Mouse (Mus musculus) C2C12 (cell line): ENCODE measurements at regions not wholly inside any gene's neighbourhood (a gene's known extent, or its start where the extent isn't known, plus 50 kb on each side); places are given as distances from the start of the nearest gene placed in this dataset.

Experiments used
- H3K27me3 ChIP-seq: one replicate; pipeline ENCODE4 v1.6.1; 2011; ENCODE audit not compliant: control insufficient read depth, insufficient read depth, insufficient read length
- H3K36me3 ChIP-seq: one replicate; pipeline ENCODE4 v1.6.1; 2011; ENCODE audit not compliant: control insufficient read depth, insufficient read depth
- H3K4me3 ChIP-seq: one replicate; pipeline ENCODE4 v1.5.1; 2011; ENCODE audit warnings: mild to moderate bottlenecking, control low read depth; ENCODE audit not compliant: poor library complexity, insufficient read depth, severe bottlenecking
- H3K79me2 ChIP-seq: one replicate; pipeline ENCODE4 v1.6.1; 2011; ENCODE audit not compliant: control insufficient read depth, insufficient read depth
- H3K79me3 ChIP-seq: one replicate; pipeline ENCODE4 v1.6.1; 2011; ENCODE audit warnings: low read depth, control low read depth
- H3ac ChIP-seq: one replicate; pipeline ENCODE3; 2011; ENCODE audit warnings: low read depth; ENCODE audit not compliant: control insufficient read depth, insufficient read length
- CEBPB ChIP-seq: IDR thresholded peaks from one replicate; pipeline ENCODE4 v1.6.1; 2011; ENCODE audit warnings: low read depth, mild to moderate bottlenecking, control low read depth, moderate library complexity
- CTCF ChIP-seq: IDR thresholded peaks from one replicate; pipeline ENCODE4 v1.5.1; 2011; ENCODE audit not compliant: control insufficient read depth, insufficient read depth, insufficient read length
- FOSL1 ChIP-seq: IDR thresholded peaks from one replicate; pipeline ENCODE4 v1.8.0; 2011; ENCODE audit warnings: mild to moderate bottlenecking, low read length; ENCODE audit not compliant: poor library complexity, insufficient read depth, severe bottlenecking
- MAX ChIP-seq: IDR thresholded peaks from one replicate; pipeline ENCODE4 v1.6.1; 2011; ENCODE audit warnings: mild to moderate bottlenecking, control low read depth
- MYOD1 ChIP-seq: IDR thresholded peaks from one replicate; pipeline ENCODE4 v1.6.1; 2011; ENCODE audit warnings: low read depth; ENCODE audit not compliant: control insufficient read depth, insufficient read length
- MYOG ChIP-seq: IDR thresholded peaks from one replicate; pipeline ENCODE4 v1.6.1; 2011; ENCODE audit not compliant: control insufficient read depth, insufficient read length; ENCODE audit errors: extremely low read depth
- USF1 ChIP-seq: IDR thresholded peaks from one replicate; pipeline ENCODE4 v1.6.1; 2011; ENCODE audit warnings: low read depth, mild to moderate bottlenecking, control low read depth, moderate library complexity

DNA sequence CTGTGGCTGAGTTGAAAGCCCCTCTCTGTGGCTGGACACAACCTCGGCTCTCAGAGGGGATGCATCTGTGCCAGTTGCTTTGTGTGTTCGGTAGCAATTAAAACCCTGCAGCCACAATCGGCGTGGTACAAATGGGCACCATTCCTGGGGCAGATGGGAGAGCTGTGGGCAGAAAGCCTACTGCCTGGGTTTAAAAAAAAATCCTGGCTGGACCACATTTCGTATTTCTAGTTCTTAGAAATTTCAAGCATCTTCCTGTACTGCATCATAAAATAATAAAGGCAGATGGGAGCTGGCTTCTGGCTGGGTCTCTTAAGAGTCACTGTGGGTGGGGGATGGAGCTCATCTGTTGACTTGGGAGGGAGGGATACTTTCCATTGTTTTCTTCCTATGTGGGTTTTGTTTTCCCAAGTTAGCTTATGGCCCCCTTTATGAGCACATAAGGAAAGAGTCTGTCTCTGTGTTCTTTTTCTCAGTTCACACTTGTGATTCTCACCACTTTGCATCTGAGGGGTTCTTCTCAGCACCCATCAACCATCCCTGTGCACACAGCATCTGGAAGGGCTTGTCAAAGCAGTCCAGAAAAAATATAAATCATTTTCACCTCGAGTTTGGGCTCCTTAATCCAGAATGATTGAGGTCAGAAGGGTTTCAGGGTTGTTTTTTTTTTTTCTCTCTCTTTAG, 80.5 kb upstream of the Pum3 start:
- no peak for TF ChIP-seq CEBPB
- no peak for TF ChIP-seq MYOD1
- TF ChIP-seq FOSL1 = no peak
- TF ChIP-seq CTCF = no peak

DNA sequence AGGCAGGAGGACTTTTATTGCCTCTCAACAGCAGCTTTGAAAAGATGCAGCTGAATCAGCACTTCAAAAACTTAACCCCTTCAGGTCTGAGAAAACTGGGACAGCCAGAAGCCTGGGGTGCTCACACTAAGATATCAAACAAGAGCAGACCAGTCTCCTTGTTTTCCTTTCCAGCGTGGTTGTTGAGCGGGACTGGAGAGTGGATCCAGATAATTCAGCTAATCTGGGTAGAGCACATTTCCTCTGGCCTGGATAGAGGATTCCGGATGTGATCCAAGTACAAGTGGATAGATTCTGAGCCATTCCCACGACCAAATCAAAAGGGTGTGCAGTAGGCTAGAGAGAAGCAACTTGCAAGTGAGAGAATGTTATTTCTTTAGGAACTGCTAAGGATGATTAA, 68.7 kb upstream of the Pum3 start:
- H3K79me2 ChIP-seq = no peaks in the 10 kb centered on the region
- H3K36me3 ChIP-seq = no peaks in the 10 kb centered on the region
- H3K79me3 ChIP-seq = no peaks in the 10 kb centered on the region
- no peak overlapping the region for H3ac ChIP-seq
- TF ChIP-seq USF1 (no peak), MYOG (no peak), MYOD1 (no peak), CTCF (no peak), MAX (no peak)
- no peaks in the 10 kb centered on the region for H3K27me3 ChIP-seq
- H3K4me3 ChIP-seq = no peak overlapping the region

More for the DNA sequence above, 80.5 kb upstream of the Pum3 start:
- Histone ChIP-seq H3K27me3 (no peaks in the 10 kb centered on the region), H3K4me3 (no peak overlapping the region), H3K79me3 (no peaks in the 10 kb centered on the region), H3K79me2 (no peaks in the 10 kb centered on the region), H3ac (no peak overlapping the region), H3K36me3 (no peaks in the 10 kb centered on the region)

GRCm38 (mm10) chr19:27492468-27492867, 62.8 kb upstream of the Pum3 start:
- no peak overlapping the region for H3K4me3 ChIP-seq
- no peaks in the 10 kb centered on the region for H3K27me3 ChIP-seq
- H3K79me3 ChIP-seq = no peaks in the 10 kb centered on the region
- no peaks in the 10 kb centered on the region for H3K79me2 ChIP-seq
- no peak for TF ChIP-seq USF1
- no peak for TF ChIP-seq CTCF
- no peak for TF ChIP-seq MYOD1
- TF ChIP-seq FOSL1 = no peak
- no peak for TF ChIP-seq MYOG
- no peak for TF ChIP-seq MAX
- TF ChIP-seq CEBPB = no peak
- H3K36me3 ChIP-seq = no peaks in the 10 kb centered on the region
- no peak overlapping the region for H3ac ChIP-seq

DNA sequence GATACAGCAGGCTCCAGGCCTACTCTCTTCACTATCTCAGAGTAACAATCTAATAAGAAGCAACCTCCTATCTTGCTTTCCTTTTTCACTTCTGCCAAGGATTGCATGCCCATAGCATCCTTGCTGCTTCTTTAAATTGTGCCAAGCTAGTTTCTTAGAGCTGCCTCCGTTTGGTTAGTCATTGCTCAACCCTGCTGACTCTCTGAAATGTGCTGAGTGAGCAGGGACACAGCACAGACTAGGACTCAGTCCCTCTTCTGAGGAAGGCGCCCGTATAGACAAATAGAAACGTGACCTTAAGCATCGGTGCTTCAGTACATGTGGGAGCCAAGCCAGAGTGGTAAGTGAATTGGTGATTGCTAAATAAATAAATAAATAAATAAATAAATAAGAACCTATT, 62.2 kb upstream of the Pum3 start:
- TF ChIP-seq MAX (no peak), CTCF (no peak), CEBPB (no peak)
- Histone ChIP-seq H3K79me3 (no peaks in the 10 kb centered on the region), H3ac (no peak overlapping the region), H3K27me3 (no peaks in the 10 kb centered on the region), H3K36me3 (no peaks in the 10 kb centered on the region), H3K4me3 (no peak overlapping the region), H3K79me2 (no peaks in the 10 kb centered on the region)

DNA sequence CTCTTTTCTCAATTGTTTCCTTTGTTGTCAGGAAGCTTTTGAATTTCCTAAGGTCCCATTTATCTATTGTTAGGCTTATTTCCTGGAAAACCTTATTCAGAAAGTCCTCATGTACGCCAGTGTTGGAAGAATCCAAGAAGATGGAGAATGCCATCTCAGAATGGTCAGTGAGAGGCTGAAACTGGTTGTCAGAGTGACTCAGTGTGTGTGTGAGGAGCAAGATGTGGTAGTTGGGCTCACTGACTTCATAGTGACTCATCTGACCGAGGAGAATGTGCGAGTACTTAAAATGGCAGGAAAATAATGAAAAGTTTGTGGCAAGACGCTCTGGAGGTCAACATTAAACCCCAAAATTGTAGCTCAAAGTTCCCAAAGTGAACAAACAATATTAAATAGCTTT, 59.4 kb upstream of the Pum3 start:
- no peak overlapping the region for H3ac ChIP-seq
- H3K79me2 ChIP-seq = no peaks in the 10 kb centered on the region
- no peak for TF ChIP-seq CTCF
- no peak for TF ChIP-seq MYOG
- TF ChIP-seq MYOD1 = no peak
- TF ChIP-seq FOSL1 = peak; percentile 92
- no peaks in the 10 kb centered on the region for H3K79me3 ChIP-seq
- H3K4me3 ChIP-seq = no peak overlapping the region
- no peaks in the 10 kb centered on the region for H3K36me3 ChIP-seq
- H3K27me3 ChIP-seq = no peaks in the 10 kb centered on the region
